Mouse (Mus musculus) kidney, postnatal 36 days (tissue): ENCODE measurements at regions not wholly inside any gene's neighbourhood (a gene's known extent, or its start where the extent isn't known, plus 50 kb on each side); places are given as distances from the start of the nearest gene placed in this dataset.
"Not testable (repeated sequence)": the region's sequence is repeated elsewhere in the genome, so short reads cannot be mapped to it uniquely, and the experiment has no call there.

ENCODE experiments used
- DNase-seq, 2 experiments: peaks; one replicate each; pipeline ENCODE4 v3.0.0; 2021 to 2022; ENCODE audit warnings: mixed read lengths in 2 of 2

GRCm38 (mm10) chr3:18295921-18296320 lies 347.7 kb downstream of the Cypt12 start:
- DNase-seq: no peak

- DNase-seq: no peak
Observed at GRCm38 (mm10) chr3:18298699-18299098, 350.5 kb downstream of the Cypt12 start.

GRCm38 (mm10) chr3:18299502-18299901 lies 351.3 kb downstream of the Cypt12 start:
- DNase-seq: peak in 1 of 2 experiments; percentile 19

- DNase-seq: no peak
Observed at GRCm38 (mm10) chr3:18319433-18319832, 371.2 kb downstream of the Cypt12 start.

GRCm38 (mm10) chr3:18333182-18333581 lies 385.0 kb downstream of the Cypt12 start:
- DNase-seq: no peak

GRCm38 (mm10) chr3:18339189-18339588 lies 391.0 kb downstream of the Cypt12 start:
- DNase-seq: peak in 1 of 2 experiments; percentile 31

- DNase-seq: no peak
Observed at GRCm38 (mm10) chr3:18341757-18342156, 393.5 kb downstream of the Cypt12 start.

- DNase-seq: no peak
Observed at GRCm38 (mm10) chr3:18378014-18379005, 430.1 kb downstream of the Cypt12 start.

GRCm38 (mm10) chr3:18421886-18422575 lies 473.8 kb downstream of the Cypt12 start:
- peak in 1 of 2 experiments; percentile 1 for DNase-seq

- DNase-seq: no peak
Observed at GRCm38 (mm10) chr3:18428908-18429307, 480.7 kb downstream of the Cypt12 start.

GRCm38 (mm10) chr3:18438845-18439244 lies 490.6 kb downstream of the Cypt12 start:
- no peak for DNase-seq

- DNase-seq: peak in 1 of 2 experiments; percentile 6
Observed at GRCm38 (mm10) chr3:18452197-18452933, 504.2 kb downstream of the Cypt12 start.

- no peak for DNase-seq
Observed at GRCm38 (mm10) chr3:18453220-18453985, 505.2 kb downstream of the Cypt12 start.

- no peak for DNase-seq
Observed at GRCm38 (mm10) chr3:18453986-18454291, 505.7 kb downstream of the Cypt12 start.

- DNase-seq: not testable (repeated sequence)
Observed at GRCm38 (mm10) chr3:18454558-18455191, 506.5 kb downstream of the Cypt12 start.

- no peak for DNase-seq
Observed at GRCm38 (mm10) chr3:18456033-18456690, 508.0 kb downstream of the Cypt12 start.

GRCm38 (mm10) chr3:18460267-18460666 lies 512.1 kb downstream of the Cypt12 start:
- DNase-seq: no peak

- peak; percentile 4 to 12 for DNase-seq
Observed at GRCm38 (mm10) chr3:18471846-18472245, 523.6 kb downstream of the Cypt12 start.

GRCm38 (mm10) chr3:18479557-18479956 lies 531.3 kb downstream of the Cypt12 start:
- peak in 1 of 2 experiments; percentile 17 for DNase-seq

GRCm38 (mm10) chr3:18482006-18482405 lies 533.8 kb downstream of the Cypt12 start:
- peak in 1 of 2 experiments; percentile 11 for DNase-seq

- DNase-seq: no peak
Observed at GRCm38 (mm10) chr3:18488886-18489285, 540.7 kb downstream of the Cypt12 start.
